Mouse (Mus musculus) small intestine, adult 2 months (tissue): ENCODE measurements around the gene Phyh. TPM values are rescaled to one million over a fixed set of nuclear protein-coding genes. Genes with fewer than 3 reads are reported as not detected.
"Not testable (repeated sequence)": the region's sequence is repeated elsewhere in the genome, so short reads cannot be mapped to it uniquely, and the experiment has no call there.

Experiments used
- H3K27ac ChIP-seq: fragments of 200-500 bp; 2 replicates; pipeline ENCODE4 v1.5.1; 2012; ENCODE audit warnings: low read depth, low read length, control low read depth, inconsistent platforms; ENCODE audit not compliant: insufficient read depth
- H3K27me3 ChIP-seq: fragments of 200-500 bp; 2 replicates; pipeline ENCODE4 v1.6.1; 2012; ENCODE audit warnings: mild to moderate bottlenecking, moderate library complexity, low read length, inconsistent platforms; ENCODE audit not compliant: control insufficient read depth, insufficient read depth
- H3K36me3 ChIP-seq: fragments of 200-500 bp; 2 replicates; pipeline ENCODE4 v1.6.1; 2012; ENCODE audit warnings: mild to moderate bottlenecking, low read length, control low read depth, inconsistent platforms; ENCODE audit not compliant: control insufficient read depth, insufficient read depth
- H3K4me1 ChIP-seq: fragments of 200-500 bp; 2 replicates; pipeline ENCODE4 v1.6.1; 2012; ENCODE audit warnings: low read length, inconsistent platforms, mixed read lengths; ENCODE audit not compliant: control insufficient read depth, insufficient read depth, insufficient read length
- H3K4me3 ChIP-seq: fragments of 200-500 bp; 2 replicates; pipeline ENCODE4 v1.5.1; 2012; ENCODE audit warnings: low read depth, mild to moderate bottlenecking, control low read depth, inconsistent platforms, low read length, moderate library complexity
- CTCF ChIP-seq: fragments of 200-500 bp; IDR thresholded peaks from 2 replicates; pipeline ENCODE4 v1.5.1; 2012; ENCODE audit warnings: low read depth, mild to moderate bottlenecking, control low read depth, inconsistent platforms, low read length, moderate library complexity, mixed read lengths; ENCODE audit not compliant: insufficient replicate concordance, insufficient read length; ENCODE audit errors: extremely low read depth
- POLR2A ChIP-seq: fragments of 200-500 bp; IDR thresholded peaks from 2 replicates; pipeline ENCODE4 v1.6.1; 2012; ENCODE audit warnings: low read depth, mild to moderate bottlenecking, control low read depth, inconsistent platforms, low read length, moderate library complexity
- WGBS: fragments of 180-500 bp; shearing (Covaris S2); methylation state at CpG from one replicate; pipeline ENCODE4 v1.1.7; 2018; 5-methylcytosine and 5-hydroxymethylcytosine counted together
- polyA plus RNA-seq: library from polyadenylated mRNA; depleted of rRNA; stranded (reverse); fragments of >200 nt; gene quantifications from 2 replicates; pipeline ENCODE4 v1.2.3, GENCODE M21; 2012

Gene Phyh
- polyA plus RNA-seq, 1 experiment, result 94.8 TPM

DNA sequence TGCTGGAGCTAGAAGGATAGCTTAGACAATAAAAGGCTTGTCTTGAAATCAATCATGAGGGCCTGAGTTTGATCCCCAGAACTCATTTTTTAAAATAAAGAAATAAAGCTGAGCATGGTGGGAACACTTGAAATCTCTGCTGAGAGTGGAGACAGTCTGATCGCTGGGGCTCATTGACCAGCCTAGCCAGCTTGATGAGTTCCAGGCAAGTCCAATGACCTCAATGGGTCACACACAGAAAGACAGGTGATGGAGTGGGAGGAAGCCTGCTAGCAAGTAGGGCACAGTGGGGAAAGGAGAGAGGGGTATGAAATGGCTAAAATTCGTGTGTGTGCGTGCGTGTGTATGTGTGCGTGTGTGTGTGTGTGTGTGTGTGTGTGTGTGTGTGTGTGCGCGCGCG lies 15.7 kb downstream of the Phyh start:
- Histone ChIP-seq H3K4me1 (no peaks in the 10 kb centered on the region), H3K27me3 (no peaks in the 10 kb centered on the region), H3K36me3 (peaks cover 74% of the 10 kb centered on the region), H3K4me3 (no peak overlapping the region), H3K27ac (no peak overlapping the region)
- TF ChIP-seq POLR2A (no peak), CTCF (no peak)
- 95% methylated on average over 9 of the region's 9 CpGs for WGBS

DNA sequence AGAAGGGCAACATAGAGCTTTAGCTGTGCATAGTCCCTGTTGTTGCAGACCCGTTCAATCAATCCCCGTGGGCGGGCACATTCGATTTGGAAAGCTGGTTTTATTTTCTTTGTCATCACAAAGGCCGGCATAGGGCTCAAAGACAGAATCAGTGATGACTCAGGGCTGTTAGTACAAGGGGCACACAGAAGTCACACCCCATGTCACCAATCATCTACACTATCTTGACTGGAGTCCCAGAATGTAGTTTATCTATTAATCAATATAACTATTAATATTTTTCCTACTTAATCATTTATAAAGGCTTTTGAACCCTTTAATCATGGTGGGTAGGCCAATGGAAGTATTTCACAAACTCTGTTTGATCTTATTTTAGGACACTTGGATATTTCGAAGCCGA lies 19.1 kb downstream of the Phyh start:
- Histone ChIP-seq H3K27me3 (no peaks in the 10 kb centered on the region), H3K36me3 (peaks cover 57% of the 10 kb centered on the region)
- 72% methylated on average over 7 of the region's 7 CpGs for WGBS

DNA sequence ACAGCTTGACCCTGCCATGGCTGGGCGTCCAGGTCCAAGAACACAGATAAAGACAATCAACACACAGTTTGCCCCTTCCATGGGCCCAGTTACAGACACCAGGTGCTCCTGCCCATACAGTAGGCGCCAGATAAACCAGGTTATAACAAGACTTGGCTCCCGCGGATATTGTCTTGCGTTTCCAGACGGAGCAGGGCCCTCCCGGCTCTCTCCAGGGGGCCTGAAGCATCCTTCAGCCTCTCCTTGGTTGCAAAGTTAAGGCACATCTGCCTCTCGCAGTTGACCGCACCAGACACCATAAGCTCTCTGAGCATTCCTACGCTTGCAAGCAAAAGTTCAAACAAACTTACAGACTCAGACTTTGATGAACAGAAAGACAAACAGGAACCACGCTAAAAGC lies 22.0 kb downstream of the Phyh start:
- no peak for TF ChIP-seq CTCF
- 93% methylated on average over 11 of the region's 11 CpGs for WGBS
- Histone ChIP-seq H3K27ac (no peak overlapping the region), H3K36me3 (peaks cover 40% of the 10 kb centered on the region), H3K27me3 (no peaks in the 10 kb centered on the region), H3K4me3 (no peak overlapping the region), H3K4me1 (no peaks in the 10 kb centered on the region)

More for the DNA sequence above, 19.1 kb downstream of the Phyh start:
- H3K4me3 ChIP-seq, result no peak overlapping the region
- no peaks in the 10 kb centered on the region for H3K4me1 ChIP-seq
- TF ChIP-seq POLR2A (no peak), CTCF (no peak)
- no peak overlapping the region for H3K27ac ChIP-seq

DNA sequence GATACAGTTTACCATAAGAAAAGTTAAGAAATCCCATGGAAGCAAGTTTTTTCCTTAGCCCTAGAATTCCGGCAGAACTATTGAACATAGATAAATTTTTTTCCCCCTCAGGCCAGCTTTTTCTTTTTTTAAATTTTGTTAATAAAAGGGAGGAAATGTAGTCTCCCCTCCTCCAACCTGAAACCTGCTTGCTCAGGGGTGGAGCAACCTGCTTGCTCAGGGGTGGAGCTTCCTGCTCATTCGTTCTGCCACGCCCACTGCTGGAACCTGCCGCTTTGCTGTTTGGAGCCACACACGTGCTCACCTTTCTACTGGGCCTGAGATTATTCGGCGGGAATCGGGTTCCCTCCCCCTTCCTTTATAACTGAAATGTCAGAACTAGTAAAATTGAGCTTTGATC lies 30.9 kb downstream of the Phyh start:
- not testable (repeated sequence) for H3K27ac ChIP-seq, H3K36me3 ChIP-seq, H3K4me3 ChIP-seq, H3K27me3 ChIP-seq, H3K4me1 ChIP-seq
- WGBS, result 39% methylated on average over 8 of the region's 8 CpGs

DNA sequence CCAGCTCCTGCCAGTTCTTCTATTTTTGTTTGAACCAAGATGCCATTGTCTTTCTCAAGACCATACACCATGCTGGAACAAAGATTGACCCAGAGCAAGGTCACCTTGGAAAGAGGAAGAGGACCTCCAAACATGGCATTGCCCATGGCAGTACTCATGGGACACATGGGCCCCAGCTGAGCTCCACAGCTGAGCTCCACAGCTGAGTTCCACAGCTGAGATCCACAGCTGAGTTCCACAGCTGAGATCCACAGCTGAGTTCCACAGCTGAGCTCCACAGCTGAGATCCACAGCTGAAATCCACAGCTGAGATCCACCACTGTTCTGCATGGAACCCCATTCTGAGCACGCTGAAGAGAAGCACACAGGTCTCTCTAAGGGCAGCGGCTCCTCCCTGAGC lies 32.2 kb downstream of the Phyh start:
- H3K36me3 ChIP-seq, result no peaks in the 10 kb centered on the region
- no peaks in the 10 kb centered on the region for H3K27me3 ChIP-seq
- TF ChIP-seq CTCF, result no peak
- no peak for TF ChIP-seq POLR2A
- peaks cover 2% of the 10 kb centered on the region; the same call in 1 of the 2 replicates for H3K4me1 ChIP-seq
- 97% methylated on average over 2 of the region's 2 CpGs for WGBS
- H3K27ac ChIP-seq, result no peak overlapping the region
- no peak overlapping the region for H3K4me3 ChIP-seq

DNA sequence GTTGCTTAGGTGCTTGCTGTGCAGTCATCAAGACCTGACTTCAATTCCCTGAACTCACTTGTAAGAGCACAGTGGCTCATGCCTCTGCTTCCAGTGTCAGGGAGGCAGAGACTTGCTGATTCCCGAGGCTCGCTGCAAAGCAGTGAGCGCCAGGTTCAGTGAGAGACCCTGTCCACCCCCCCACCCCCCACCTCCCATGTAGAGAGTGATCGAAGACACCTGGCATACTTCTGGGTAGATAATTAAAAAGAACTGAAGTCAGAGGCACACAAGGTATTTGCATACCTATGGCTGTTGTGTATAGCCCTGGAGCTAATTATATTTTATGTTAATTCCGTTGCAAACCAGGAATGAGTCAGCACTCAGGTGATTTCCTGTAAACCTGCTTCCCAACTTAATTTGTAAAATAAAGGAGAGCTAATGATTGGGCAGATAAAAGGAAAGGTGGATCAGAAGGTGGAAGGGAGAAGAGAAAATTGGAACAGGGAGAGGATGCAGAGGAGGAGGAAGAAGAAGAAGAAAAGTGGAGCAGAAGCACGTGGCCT lies 35.5 kb downstream of the Phyh start:
- H3K27me3 ChIP-seq, result no peaks in the 10 kb centered on the region
- H3K27ac ChIP-seq, result no peak overlapping the region
- H3K36me3 ChIP-seq, result no peaks in the 10 kb centered on the region
- WGBS, result 81% methylated on average over 6 of the region's 6 CpGs
- no peak overlapping the region for H3K4me3 ChIP-seq
- peaks cover 2% of the 10 kb centered on the region; the same call in 1 of the 2 replicates for H3K4me1 ChIP-seq
- no peak for TF ChIP-seq CTCF
- no peak for TF ChIP-seq POLR2A

DNA sequence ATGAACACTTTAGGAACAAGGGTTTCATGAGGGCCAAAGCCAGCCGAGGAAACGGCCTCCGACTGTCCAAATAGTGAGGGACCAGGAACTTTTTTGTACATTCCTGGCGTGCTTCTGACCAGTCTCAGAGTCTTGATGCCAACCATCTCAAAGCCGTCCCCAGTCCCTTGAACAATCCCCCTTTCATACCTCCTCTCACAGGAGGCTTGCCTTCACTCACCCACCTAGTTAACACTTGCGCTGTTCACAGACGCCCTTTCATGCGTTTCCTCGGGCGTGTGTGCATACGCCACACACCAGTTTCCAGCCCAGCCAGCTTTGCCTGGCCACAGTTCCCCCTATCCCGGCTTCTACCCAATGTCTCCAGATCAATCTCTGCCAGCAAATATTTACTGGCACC lies 39.2 kb downstream of the Phyh start:
- H3K27me3 ChIP-seq, result no peaks in the 10 kb centered on the region
- no peaks in the 10 kb centered on the region for H3K36me3 ChIP-seq
- H3K4me3 ChIP-seq, result no peak overlapping the region
- H3K4me1 ChIP-seq, result peaks cover 4% of the 10 kb centered on the region; the same call in 1 of the 2 replicates
- 80% methylated on average over 12 of the region's 12 CpGs for WGBS
- TF ChIP-seq CTCF (no peak), POLR2A (no peak)
- no peak overlapping the region for H3K27ac ChIP-seq

DNA sequence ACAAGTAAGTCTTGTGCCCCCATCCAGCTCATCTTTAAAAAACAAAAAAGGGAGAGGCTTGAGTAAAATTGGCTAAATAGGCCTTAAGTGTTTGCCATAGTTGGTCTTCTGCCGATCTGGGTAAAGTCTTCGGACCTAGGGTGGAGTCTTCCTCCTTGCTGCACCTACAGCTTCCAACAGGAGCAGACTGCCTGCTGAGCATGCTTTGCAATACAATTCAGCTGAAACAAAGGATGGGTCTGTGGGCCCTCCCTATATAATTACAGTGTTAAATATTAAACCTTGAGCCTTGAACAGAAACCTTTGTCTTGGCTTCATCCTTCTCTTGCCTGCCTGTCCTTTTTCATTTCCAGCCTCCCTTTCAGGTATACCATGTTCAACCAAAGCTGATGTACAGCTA lies 49.0 kb downstream of the Phyh start:
- 57% methylated on average over 2 of the region's 2 CpGs for WGBS
- TF ChIP-seq POLR2A (no peak), CTCF (no peak)
- Histone ChIP-seq H3K27me3 (no peaks in the 10 kb centered on the region), H3K27ac (no peak overlapping the region), H3K4me1 (peaks cover 3% of the 10 kb centered on the region; the same call in 1 of the 2 replicates), H3K36me3 (no peaks in the 10 kb centered on the region), H3K4me3 (no peak overlapping the region)
